Comparison of ENCODE assay signal across 21 mouse cellular contexts in genomic region chr11:107983883-107984282, GRCm38 (mm10).
"Had no signal": no experiment of that assay in that cellular context is flagged by ENCODE, and none has a peak within 500 bp of the region (broad histone marks: within the 10 kb centered on the region; RNA-seq: fewer than 3 reads in every experiment).

No protein-coding gene starts in this region.

- H3K36me3 ChIP-seq: limb, embryonic 13.5 days; liver, embryonic 12.5 days; liver, embryonic 15.5 days; lung, embryonic 15.5 days; midbrain, embryonic 10.5 days; midbrain, embryonic 13.5 days; stomach, embryonic 15.5 days had no signal

- H3K27me3 ChIP-seq: liver, embryonic 12.5 days; liver, embryonic 15.5 days; lung, embryonic 15.5 days; megakaryocyte, embryonic 14.5 days; stomach, embryonic 15.5 days had no signal

- H3K4me1 ChIP-seq: lung, embryonic 15.5 days had no signal

- H3K9me3 ChIP-seq: limb, embryonic 13.5 days; liver, embryonic 12.5 days; liver, embryonic 15.5 days; lung, embryonic 15.5 days; megakaryocyte, embryonic 14.5 days; midbrain, embryonic 10.5 days; midbrain, embryonic 13.5 days; stomach, embryonic 15.5 days had no signal

- H3K27ac ChIP-seq: limb, embryonic 13.5 days; liver, embryonic 12.5 days; liver, embryonic 15.5 days; lung, embryonic 15.5 days; midbrain, embryonic 10.5 days; midbrain, embryonic 13.5 days; stomach, embryonic 15.5 days had no signal

- H3K4me3 ChIP-seq: limb, embryonic 13.5 days; liver, embryonic 12.5 days; liver, embryonic 15.5 days; lung, embryonic 15.5 days; megakaryocyte, embryonic 14.5 days; midbrain, embryonic 10.5 days; midbrain, embryonic 13.5 days; stomach, embryonic 15.5 days had no signal

- ATAC-seq: liver, embryonic 12.5 days; midbrain, embryonic 13.5 days; midbrain, embryonic 16.5 days had no signal

- DNase-seq: kidney, adult 8-10 months; kidney, postnatal 14 days; kidney, postnatal 4 days; left cerebral cortex, postnatal 4 days; liver; lung, adult 18-20 months; lung, postnatal 10 days; lung, postnatal 36 days; right cerebral cortex, postnatal 25 days; spleen, adult 18-20 months; thymus, adult 18-20 months; thymus, postnatal 36 days had no signal

- H3K9ac ChIP-seq: liver, embryonic 12.5 days; liver, embryonic 15.5 days; lung, embryonic 15.5 days; midbrain, embryonic 13.5 days; stomach, embryonic 15.5 days had no signal

- H3K4me2 ChIP-seq: limb, embryonic 13.5 days; liver, embryonic 12.5 days; liver, embryonic 15.5 days; lung, embryonic 15.5 days; midbrain, embryonic 13.5 days; stomach, embryonic 15.5 days had no signal
